Mouse (Mus musculus): Measurements from ENCODE around the gene Ddit4. TPM values are rescaled to one million over a fixed set of nuclear protein-coding genes. Genes with fewer than 3 reads are reported as not detected.

The Ddit4 gene
- total and polyA plus RNA-seq, 3 experiments, result 39.5 to 136 (median 50.6) TPM

GRCm38 (mm10) chr10:59972534-59972933 is 20.9 kb upstream of the Ddit4 start:
- Histone ChIP-seq H3K4me3 (replicated peaks in 1 of 3; ENCODE audit: low read depth in 2 of 3, low read length in 2 of 3, poor library complexity in 1 of 3) (no peak overlapping the region), H3K36me3 (replicated peaks in 1 of 2; ENCODE audit: control insufficient read depth in 1 of 2, insufficient read depth in 1 of 2, low read length in 1 of 2) (no peaks in the 10 kb centered on the region), H3K4me1 (ENCODE audit: control insufficient read depth in 1 of 2, insufficient read depth in 2 of 2) (peaks cover 19 to 47% of the 10 kb centered on the region in 2 experiments), H3K4me2 (ENCODE audit: insufficient read depth, low read depth, poor library complexity, severe bottlenecking) (no peak overlapping the region), H3K9me3 (replicated peaks; ENCODE audit: low read length) (no peaks in the 10 kb centered on the region), H3K27me3 (replicated peaks) (no peaks in the 10 kb centered on the region), H3K27ac (ENCODE audit: insufficient read depth, low read depth) (no peak overlapping the region), H3K79me2 (replicated peaks; ENCODE audit: control insufficient read depth, extremely low read depth, insufficient read depth, poor library complexity, severe bottlenecking) (no peaks in the 10 kb centered on the region), H3K9ac (ENCODE audit: insufficient read depth, low read depth) (no peak overlapping the region)
- no peak for DNase-seq (ENCODE audit: extremely low read depth)
- in situ Hi-C loops (cut with MboI; ENCODE audit: low pct_ligation_motif_present, low pct_unique_long_range_greater_than_20kb, low sequenced_read_pairs), result no loop called here
- TF ChIP-seq ELF1 (IDR thresholded peaks at IDR 0.05; ENCODE audit: low read depth, low read length) (no peak), ZC3H11A (IDR thresholded peaks at IDR 0.05; ENCODE audit: low read depth, low read length) (no peak), USF2 (conservative IDR thresholded peaks at IDR 0.05; ENCODE audit: low read depth, low read length) (no peak), KAT2A (IDR thresholded peaks at IDR 0.05; ENCODE audit: insufficient replicate concordance, low read length) (no peak), IRF4 (IDR thresholded peaks at IDR 0.05; ENCODE audit: low read depth, low read length) (no peak), MXI1 (IDR thresholded peaks at IDR 0.05; ENCODE audit: low read depth, low read length) (no peak), BHLHE40 (IDR thresholded peaks at IDR 0.05; ENCODE audit: low read depth, low read length) (no peak), ZKSCAN1 (IDR thresholded peaks at IDR 0.05; ENCODE audit: borderline replicate concordance, low read depth, low read length) (no peak), NRF1 (IDR thresholded peaks at IDR 0.05; ENCODE audit: low read depth, low read length) (no peak), POLR2AphosphoS2 (IDR thresholded peaks at IDR 0.05; ENCODE audit: low read depth, low read length) (no peak), EP300 (IDR thresholded peaks at IDR 0.05; ENCODE audit: low read length) (no peak), USF1 (IDR thresholded peaks at IDR 0.05; ENCODE audit: low read depth, low read length) (no peak), NELFE (IDR thresholded peaks at IDR 0.05; ENCODE audit: low read depth, low read length) (no peak), RAD21 (IDR thresholded peaks at IDR 0.05; ENCODE audit: low read depth, low read length) (no peak), POLR2A (IDR thresholded peaks at IDR 0.05; ENCODE audit: low read depth, low read length) (no peak), HCFC1 (IDR thresholded peaks at IDR 0.05; ENCODE audit: low read depth, low read length) (no peak), CTCF (conservative IDR thresholded peaks at IDR 0.05 in 1 of 2, IDR thresholded peaks at IDR 0.05 in 1 of 2; ENCODE audit: low read depth in 2 of 2, low read length in 2 of 2) (no peak), ETS1 (conservative IDR thresholded peaks at IDR 0.05; ENCODE audit: low read depth, low read length) (no peak)
- dilution Hi-C loops (cut with MboI; ENCODE audit: extremely low pct_ligation_motif_present, extremely low pct_unique_long_range_greater_than_20kb, low sequenced_read_pairs), result no loop called here

GRCm38 (mm10) chr10:59971813-59972212 is 20.2 kb upstream of the Ddit4 start:
- DNase-seq (ENCODE audit: extremely low read depth), result no peak

More at GRCm38 (mm10) chr10:59971813-59972212, 20.2 kb upstream of the Ddit4 start:
- dilution Hi-C loops (cut with MboI; ENCODE audit: extremely low pct_ligation_motif_present, extremely low pct_unique_long_range_greater_than_20kb, low sequenced_read_pairs) (no loop called here), in situ Hi-C loops (cut with MboI; ENCODE audit: low pct_ligation_motif_present, low pct_unique_long_range_greater_than_20kb, low sequenced_read_pairs) (no loop called here)
- TF ChIP-seq IRF4 (IDR thresholded peaks at IDR 0.05; ENCODE audit: low read depth, low read length), result no peak
- no peak for TF ChIP-seq ZC3H11A (IDR thresholded peaks at IDR 0.05; ENCODE audit: low read depth, low read length)
- TF ChIP-seq CHD1 (IDR thresholded peaks at IDR 0.05; ENCODE audit: low read depth, low read length), result no peak
- TF ChIP-seq NELFE (IDR thresholded peaks at IDR 0.05; ENCODE audit: low read depth, low read length), result no peak
- TF ChIP-seq NRF1 (IDR thresholded peaks at IDR 0.05; ENCODE audit: low read depth, low read length), result no peak
- TF ChIP-seq TCF12 (IDR thresholded peaks at IDR 0.05; ENCODE audit: low read depth, low read length), result no peak
- no peak for TF ChIP-seq UBTF (IDR thresholded peaks at IDR 0.05; ENCODE audit: low read depth, low read length)
- no peak for TF ChIP-seq POLR2AphosphoS2 (IDR thresholded peaks at IDR 0.05; ENCODE audit: low read depth, low read length)
- TF ChIP-seq USF2 (conservative IDR thresholded peaks at IDR 0.05; ENCODE audit: low read depth, low read length), result no peak
- TF ChIP-seq ZKSCAN1 (IDR thresholded peaks at IDR 0.05; ENCODE audit: borderline replicate concordance, low read depth, low read length), result no peak
- TF ChIP-seq CHD2 (IDR thresholded peaks at IDR 0.05; ENCODE audit: low read length), result no peak
- TF ChIP-seq HCFC1 (IDR thresholded peaks at IDR 0.05; ENCODE audit: low read depth, low read length), result no peak
- TF ChIP-seq MEF2A (IDR thresholded peaks at IDR 0.05; ENCODE audit: borderline replicate concordance, low read depth, low read length), result no peak
- no peak for TF ChIP-seq POLR2A (IDR thresholded peaks at IDR 0.05; ENCODE audit: low read depth, low read length)
- no peak for TF ChIP-seq KAT2A (IDR thresholded peaks at IDR 0.05; ENCODE audit: insufficient replicate concordance, low read length)
- no peak for TF ChIP-seq MAX (IDR thresholded peaks at IDR 0.05; ENCODE audit: low read length)
- no peak for TF ChIP-seq SMC3 (IDR thresholded peaks at IDR 0.05; ENCODE audit: low read depth, low read length)
- TF ChIP-seq MAZ (IDR thresholded peaks at IDR 0.05; ENCODE audit: low read depth, low read length), result no peak
- TF ChIP-seq RAD21 (IDR thresholded peaks at IDR 0.05; ENCODE audit: low read depth, low read length), result no peak
- no peak for TF ChIP-seq E2F4 (IDR thresholded peaks at IDR 0.05; ENCODE audit: insufficient replicate concordance, low read depth, low read length)
- Histone ChIP-seq H3K4me1 (ENCODE audit: control insufficient read depth in 1 of 2, insufficient read depth in 2 of 2) (peaks cover 19 to 41% of the 10 kb centered on the region in 2 experiments), H3K27me3 (replicated peaks) (no peaks in the 10 kb centered on the region), H3K4me3 (replicated peaks in 1 of 3; ENCODE audit: low read depth in 2 of 3, low read length in 2 of 3, poor library complexity in 1 of 3) (no peak overlapping the region), H3K79me2 (replicated peaks; ENCODE audit: control insufficient read depth, extremely low read depth, insufficient read depth, poor library complexity, severe bottlenecking) (no peaks in the 10 kb centered on the region), H3K27ac (ENCODE audit: insufficient read depth, low read depth) (no peak overlapping the region), H3K4me2 (ENCODE audit: insufficient read depth, low read depth, poor library complexity, severe bottlenecking) (no peak overlapping the region), H3K36me3 (replicated peaks in 1 of 2; ENCODE audit: control insufficient read depth in 1 of 2, insufficient read depth in 1 of 2, low read length in 1 of 2) (no peaks in the 10 kb centered on the region), H3K9me3 (replicated peaks; ENCODE audit: low read length) (peaks cover 3% of the 10 kb centered on the region), H3K9ac (ENCODE audit: insufficient read depth, low read depth) (no peak overlapping the region)
